Mouse (Mus musculus) kidney, postnatal 14 days (tissue): Measurements from ENCODE around the gene Cr1l.

Source experiments
- DNase-seq: peaks from one replicate; pipeline ENCODE4 v3.0.0; 2022; ENCODE audit warnings: mixed read lengths

The Cr1l gene

GRCm38 (mm10) chr1:195130953-195131674 is at the start of gene Cr1l:
Gene Cr1l (minus strand): TSS chr1:195131586.
- DNase-seq = peak; percentile 93

- peak; percentile 53 for DNase-seq
Measured at GRCm38 (mm10) chr1:195175980-195176931, 44.9 kb upstream of the Cr1l start, which contains the start of gene Cr2. Gene Cr2 (minus strand): TSS chr1:195176716.

DNA sequence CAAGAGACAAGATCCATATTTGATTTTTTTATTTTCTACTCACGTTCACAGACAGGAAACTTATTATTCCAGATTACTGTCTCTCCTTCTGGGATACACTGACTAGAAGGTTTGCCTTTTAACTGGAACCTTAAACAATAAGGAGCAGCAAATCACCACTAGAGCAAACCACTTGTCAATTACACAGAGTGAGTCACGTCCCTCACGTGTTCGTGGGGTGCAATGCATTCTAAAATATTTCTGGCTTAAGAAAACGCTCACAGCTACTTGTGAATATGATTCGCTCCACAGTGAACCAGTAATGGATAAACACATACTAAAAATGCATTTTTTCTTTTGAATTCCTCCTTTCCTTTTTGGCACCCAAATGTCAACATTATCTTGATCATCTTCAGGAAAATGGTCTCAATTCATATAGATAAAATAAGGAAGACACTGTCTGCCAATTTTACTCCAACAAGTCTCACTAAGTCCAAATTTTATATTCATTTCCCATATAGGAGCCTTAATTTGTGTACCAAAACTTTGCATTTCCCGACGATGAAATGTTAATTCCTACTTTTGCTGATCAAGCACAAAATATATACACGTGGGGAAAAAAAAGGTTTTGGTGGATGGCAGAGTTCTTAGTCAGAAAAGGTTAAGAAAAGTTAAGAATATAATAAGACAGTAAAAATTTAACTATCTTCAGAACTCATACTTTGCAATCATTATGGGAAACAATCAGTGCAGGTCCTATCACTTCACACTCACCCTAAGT is 33.8 kb upstream of the Cr1l start:
- DNase-seq = no peak

GRCm38 (mm10) chr1:195132070-195132469 is 684 bp upstream of the Cr1l start:
- peak; percentile 17 for DNase-seq

DNA sequence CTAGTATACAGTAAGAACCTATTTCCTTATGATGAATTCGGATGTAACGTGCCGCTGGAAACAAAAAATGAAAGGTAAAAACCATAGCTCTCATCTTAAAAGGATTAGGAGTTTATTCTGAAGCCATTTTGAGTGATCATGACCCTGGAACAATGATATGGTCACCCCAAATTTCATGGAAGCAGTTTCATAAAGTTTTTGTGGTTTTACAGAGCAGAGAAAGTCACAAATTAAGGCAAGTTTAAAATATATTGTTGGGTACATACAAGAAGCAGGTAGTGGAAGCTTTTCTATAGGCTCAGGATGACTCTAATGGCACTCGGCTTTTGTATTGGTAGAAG is 259 bp upstream of the Cr1l start:
- no peak for DNase-seq

DNA sequence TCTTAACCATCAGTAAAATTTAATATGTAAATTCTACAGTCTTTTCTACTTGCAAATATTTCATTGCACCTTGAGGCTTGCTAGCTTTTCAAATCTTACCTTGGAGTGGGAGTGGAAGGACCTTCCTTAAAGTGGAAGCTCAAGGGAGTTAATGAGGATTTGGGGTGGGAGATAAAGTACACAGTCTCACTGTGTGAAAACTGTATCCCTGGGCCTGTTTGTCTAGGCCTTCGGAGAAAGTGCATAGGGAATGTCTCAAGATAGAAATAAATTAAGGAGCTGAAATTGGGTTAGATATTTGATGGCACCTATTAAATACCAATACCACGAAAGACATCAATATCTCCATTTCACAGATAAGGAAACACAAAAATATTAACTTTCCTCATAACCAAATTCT is 907 bp downstream of the Cr1l start:
- DNase-seq = no peak

DNA sequence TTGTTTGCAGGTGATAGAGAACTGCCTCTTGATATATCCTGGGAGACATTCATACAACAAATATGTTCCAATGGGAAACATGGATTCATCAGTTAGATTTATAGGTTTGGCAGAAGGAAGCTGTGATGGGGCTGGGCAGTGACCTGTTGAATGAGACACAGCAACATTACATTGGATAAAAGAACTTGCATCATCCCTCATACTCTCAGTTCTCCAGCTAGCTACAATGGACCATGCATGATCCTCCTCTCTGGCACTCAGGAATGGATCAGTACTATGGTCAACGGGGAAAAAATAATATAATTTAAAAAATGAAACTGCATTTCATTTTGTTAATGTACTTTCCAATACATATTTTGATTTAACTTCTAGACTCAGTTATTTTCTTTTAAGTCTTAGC is 1.5 kb downstream of the Cr1l start:
- DNase-seq = no peak

DNA sequence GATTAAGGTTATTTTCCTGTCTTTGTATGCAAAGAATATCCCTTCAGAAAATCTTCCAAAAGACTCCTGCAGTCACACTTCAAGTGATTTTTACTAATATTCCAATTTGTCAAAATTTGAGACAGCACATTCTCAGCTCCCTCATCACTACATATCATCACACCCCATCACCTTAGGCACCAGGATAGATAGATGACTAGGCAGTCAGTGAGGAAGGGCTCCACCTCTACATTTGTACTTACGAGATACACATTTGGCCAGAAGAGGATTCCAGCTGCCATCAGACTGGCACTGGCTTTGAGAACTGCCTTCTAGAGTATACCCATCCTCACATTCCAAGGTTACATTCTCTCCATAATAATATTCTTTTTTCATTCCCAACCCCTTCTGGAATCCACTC is 17.0 kb downstream of the Cr1l start:
- DNase-seq = no peak

- DNase-seq = no peak
Measured at GRCm38 (mm10) chr1:195113621-195114020, 17.8 kb downstream of the Cr1l start.

- DNase-seq = peak; percentile 18
Measured at GRCm38 (mm10) chr1:195100693-195101092, 30.7 kb downstream of the Cr1l start.

- no peak for DNase-seq
Measured at GRCm38 (mm10) chr1:195098004-195098403, 33.4 kb downstream of the Cr1l start.

DNA sequence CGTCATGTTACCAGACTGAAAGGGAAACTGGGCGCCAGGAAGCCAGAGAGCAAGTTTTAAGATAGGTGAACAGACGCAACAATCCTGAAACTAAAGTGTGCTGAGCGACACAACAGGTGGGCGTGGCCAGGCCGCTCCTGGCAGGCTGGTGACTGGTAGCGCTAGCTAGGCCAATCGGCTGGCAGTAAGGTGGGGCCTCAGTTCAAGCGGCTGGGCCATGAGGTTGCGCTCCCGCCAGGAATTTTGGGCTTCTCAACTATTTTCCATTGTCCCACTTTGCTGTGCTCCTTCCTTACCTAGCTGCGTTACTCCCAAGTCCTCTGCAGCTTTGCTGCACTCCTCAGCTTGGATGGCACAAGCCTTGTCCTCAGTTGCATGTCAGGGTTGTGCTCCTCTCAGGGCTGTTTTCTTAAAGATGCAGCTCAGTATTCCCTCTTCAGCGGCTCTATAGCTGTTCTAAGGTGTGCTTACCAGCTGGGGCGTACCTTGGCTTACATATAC is 39.1 kb downstream of the Cr1l start, which contains the start of gene Cd46:
TSS of gene Cd46 (minus strand) at position 30 of the 501 bp plus-strand sequence.
- peak; percentile 87 for DNase-seq

- no peak for DNase-seq
Measured at GRCm38 (mm10) chr1:195091699-195092219, 39.6 kb downstream of the Cr1l start.

DNA sequence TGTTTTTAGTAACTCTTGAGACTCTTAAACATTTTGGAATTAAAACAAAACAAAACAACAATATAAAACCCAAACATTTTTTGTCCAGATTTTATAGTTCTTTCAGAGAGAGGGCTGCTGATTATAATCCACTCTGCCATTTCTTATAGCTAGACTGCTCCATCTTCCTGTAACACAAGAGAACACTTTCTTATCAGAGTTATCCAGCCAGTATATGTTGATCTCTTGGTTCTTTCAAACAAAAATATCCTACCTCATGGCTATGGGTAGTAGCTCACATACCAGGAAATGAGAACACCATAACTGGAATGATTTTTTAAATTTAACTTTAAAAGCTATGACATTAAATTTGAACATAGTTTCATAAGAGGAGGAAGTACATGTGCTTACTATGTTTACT is 49.2 kb downstream of the Cr1l start:
- DNase-seq = no peak
